Mouse (Mus musculus): ENCODE data around the gene Zfp612. TPM values are rescaled to one million over a fixed set of nuclear protein-coding genes. Genes with fewer than 3 reads are reported as not detected.
"Not testable (repeated sequence)": the region's sequence is repeated elsewhere in the genome, so short reads cannot be mapped to it uniquely, and the experiment has no call there.

Gene Zfp612
- 19.4 and 24.3 TPM in 2 replicates for polyA plus RNA-seq (2015; fragmentation: Nextera tagmentation; extraction: Ambion mirVana)

DNA sequence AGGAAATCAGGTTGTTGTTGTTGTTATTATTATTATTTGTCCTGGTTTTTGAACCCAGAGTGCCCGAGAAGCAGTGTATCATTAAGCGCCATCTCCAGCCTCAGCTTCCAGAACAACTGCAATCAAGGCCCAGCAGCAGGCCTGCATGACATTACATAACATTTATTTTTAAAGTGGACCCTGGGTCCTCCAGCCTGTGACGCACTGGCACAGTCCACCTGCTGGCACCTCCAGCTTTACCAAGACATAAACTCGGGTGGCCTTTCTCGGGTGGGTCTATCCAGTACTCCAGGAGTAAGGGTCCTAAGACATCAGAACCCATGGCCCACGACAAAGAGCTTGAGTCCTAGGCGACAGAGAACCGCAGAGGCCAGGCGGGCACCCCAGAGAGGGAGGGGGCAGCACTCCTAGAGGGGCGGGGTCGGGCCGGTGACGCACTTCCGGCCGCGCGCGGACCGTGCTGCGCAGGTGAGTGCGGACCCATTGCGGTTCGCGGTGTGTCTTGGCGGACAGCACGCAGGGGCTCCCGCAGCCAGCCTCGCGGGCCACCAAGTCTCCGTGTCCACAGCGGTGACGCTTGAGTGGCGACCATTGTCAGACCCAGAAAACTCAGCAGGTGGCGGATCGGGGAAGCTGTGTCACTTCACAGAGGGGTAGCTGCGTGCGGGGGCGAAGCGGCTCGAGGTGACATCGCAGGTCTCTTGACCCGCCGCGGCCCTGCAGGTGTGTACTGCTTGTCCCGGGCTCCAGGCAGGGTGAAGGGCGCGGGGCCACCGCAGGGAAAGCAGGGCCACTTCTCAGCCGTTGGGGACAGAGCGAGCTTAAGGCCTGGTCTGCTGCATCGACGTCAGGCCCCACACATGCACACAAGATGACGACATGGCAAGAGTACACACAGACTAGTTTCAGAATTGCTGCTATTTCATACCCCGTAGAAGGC, at the start of gene Zfp612:
Gene Zfp612, plus strand, starts transcription at position 465 of the 940 bp plus-strand sequence.
- H3K27me3 ChIP-seq (replicated peaks; ENCODE audit: control insufficient read depth, insufficient read depth, low read length): no peaks in the 10 kb centered on the region
- H3K9me3 ChIP-seq (ENCODE audit: control insufficient read depth, low read length): no peaks in the 10 kb centered on the region
- no peak within 1 kb of the TSS; the same call in 1 of the 2 replicates for H3K27ac ChIP-seq (ENCODE audit: low read length)
- H3K4me2 ChIP-seq (ENCODE audit: low read length): peak within 1 kb of the TSS; percentile 87
- H3K4me3 ChIP-seq (replicated peaks; ENCODE audit: low read length): peak within 1 kb of the TSS; percentile 84
- 6% methylated on average over 54 of the region's 54 CpGs for WGBS
- peaks cover 4% of the 10 kb centered on the region for H3K36me3 ChIP-seq (ENCODE audit: control insufficient read depth, insufficient read depth)
- peak within 1 kb of the TSS; percentile 85 for H3K9ac ChIP-seq (replicated peaks; ENCODE audit: low read depth, low read length)
- ATAC-seq: peak; percentile 96
- peaks cover 19% of the 10 kb centered on the region for H3K4me1 ChIP-seq (replicated peaks; ENCODE audit: control insufficient read depth, insufficient read depth, low read length)

DNA sequence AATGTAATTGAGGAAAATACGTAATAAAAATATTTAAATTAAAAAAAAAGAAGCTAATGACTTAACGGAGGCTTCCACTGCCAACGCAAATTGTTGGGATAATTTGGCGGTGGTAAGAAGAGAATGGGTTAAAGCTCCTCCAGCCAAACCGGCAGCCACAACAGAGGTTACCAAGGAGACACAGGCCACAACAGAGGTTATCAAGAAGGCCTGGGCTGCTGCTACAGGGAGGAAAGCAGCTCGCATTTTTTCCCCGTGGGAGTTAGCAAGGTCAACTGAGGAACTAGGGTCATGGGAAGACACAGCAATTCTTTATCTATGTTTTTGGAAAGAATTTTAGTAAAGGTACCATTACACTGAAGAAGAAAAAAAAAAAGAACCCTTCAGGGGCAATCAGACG, 45.8 kb upstream of the Zfp612 start:
- ATAC-seq; H3K9ac ChIP-seq (replicated peaks; ENCODE audit: low read depth, low read length); H3K36me3 ChIP-seq (ENCODE audit: control insufficient read depth, insufficient read depth); H3K9me3 ChIP-seq (ENCODE audit: control insufficient read depth, low read length); H3K27me3 ChIP-seq (replicated peaks; ENCODE audit: control insufficient read depth, insufficient read depth, low read length); H3K27ac ChIP-seq (ENCODE audit: low read length); H3K4me1 ChIP-seq (replicated peaks; ENCODE audit: control insufficient read depth, insufficient read depth, low read length); H3K4me2 ChIP-seq (ENCODE audit: low read length); H3K4me3 ChIP-seq (replicated peaks; ENCODE audit: low read length): not testable (repeated sequence)
- 29% methylated on average over 8 of the region's 8 CpGs for WGBS

DNA sequence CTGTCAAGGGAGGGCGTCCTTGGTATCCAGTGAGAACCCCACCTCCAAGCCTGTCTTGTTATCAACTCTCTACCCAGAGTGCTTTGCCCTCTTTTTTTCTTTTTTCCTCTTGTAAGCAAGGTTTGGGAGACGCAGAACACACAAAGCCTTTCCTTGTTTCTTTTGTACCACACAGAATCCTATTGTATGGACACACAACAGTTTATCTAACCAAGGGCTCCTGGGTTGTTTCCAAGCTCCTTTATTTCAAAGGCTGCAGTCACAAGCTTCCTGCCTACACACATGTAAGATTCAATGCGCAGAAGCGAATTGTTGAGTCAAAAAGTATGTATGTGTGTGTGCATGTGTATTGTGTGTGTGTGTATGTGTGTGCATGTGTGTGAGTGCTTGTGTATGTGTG, 45.2 kb upstream of the Zfp612 start:
- H3K27ac ChIP-seq (ENCODE audit: low read length): no peak overlapping the region
- no peak overlapping the region for H3K4me2 ChIP-seq (ENCODE audit: low read length)
- 52% methylated on average over 4 of the region's 4 CpGs for WGBS
- H3K4me1 ChIP-seq (replicated peaks; ENCODE audit: control insufficient read depth, insufficient read depth, low read length): no peaks in the 10 kb centered on the region
- no peak overlapping the region for H3K9ac ChIP-seq (replicated peaks; ENCODE audit: low read depth, low read length)
- ATAC-seq: no peak
- H3K36me3 ChIP-seq (ENCODE audit: control insufficient read depth, insufficient read depth): no peaks in the 10 kb centered on the region
- no peak overlapping the region for H3K4me3 ChIP-seq (replicated peaks; ENCODE audit: low read length)
- H3K9me3 ChIP-seq (ENCODE audit: control insufficient read depth, low read length): no peaks in the 10 kb centered on the region
- H3K27me3 ChIP-seq (replicated peaks; ENCODE audit: control insufficient read depth, insufficient read depth, low read length): no peaks in the 10 kb centered on the region

DNA sequence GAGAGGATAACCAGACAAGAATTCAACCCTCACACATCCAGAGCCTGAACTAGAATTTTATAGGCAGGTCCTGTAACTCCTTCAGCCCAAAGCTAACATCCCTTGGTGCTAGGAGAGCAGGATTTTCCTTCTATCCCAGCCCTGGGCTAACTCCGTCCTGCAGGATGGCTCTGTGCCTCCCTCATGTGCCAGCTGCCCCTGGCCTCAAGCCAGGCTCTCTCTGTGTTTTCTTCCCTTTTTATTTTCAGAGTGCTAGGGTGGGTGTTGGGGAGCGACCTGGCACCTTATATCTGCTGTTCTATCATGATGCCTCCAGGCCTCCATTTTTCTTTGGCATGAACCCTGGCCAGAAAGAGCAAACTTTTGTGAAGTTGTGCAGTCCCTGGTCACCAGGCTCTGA, 43.4 kb upstream of the Zfp612 start:
- Histone ChIP-seq H3K4me2 (ENCODE audit: low read length) (no peak overlapping the region), H3K36me3 (ENCODE audit: control insufficient read depth, insufficient read depth) (no peaks in the 10 kb centered on the region), H3K27ac (ENCODE audit: low read length) (no peak overlapping the region), H3K9me3 (ENCODE audit: control insufficient read depth, low read length) (no peaks in the 10 kb centered on the region), H3K4me1 (replicated peaks; ENCODE audit: control insufficient read depth, insufficient read depth, low read length) (no peaks in the 10 kb centered on the region), H3K4me3 (replicated peaks; ENCODE audit: low read length) (no peak overlapping the region), H3K27me3 (replicated peaks; ENCODE audit: control insufficient read depth, insufficient read depth, low read length) (no peaks in the 10 kb centered on the region), H3K9ac (replicated peaks; ENCODE audit: low read depth, low read length) (no peak overlapping the region)
- WGBS: 41% methylated on average over 2 of the region's 2 CpGs
- ATAC-seq: no peak

DNA sequence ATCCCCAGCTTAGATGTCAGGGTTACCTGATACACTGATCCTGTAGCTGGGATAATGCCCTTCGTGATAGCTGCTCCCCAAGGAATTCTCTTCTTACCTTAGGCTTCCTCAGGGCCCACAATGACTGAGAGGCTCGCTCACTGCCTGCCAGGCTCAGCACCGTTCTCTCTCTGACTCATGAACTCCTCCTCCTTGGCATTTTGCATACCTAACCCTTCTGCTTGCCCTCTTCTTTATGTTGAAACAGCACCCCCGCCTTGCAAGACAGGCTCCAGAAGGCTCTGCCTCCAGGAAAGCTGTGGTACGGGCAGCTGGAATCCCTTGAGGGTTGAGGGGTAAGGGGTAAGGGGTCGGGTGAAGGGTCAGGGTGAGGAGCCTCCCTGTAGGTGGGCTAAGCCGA, 40.3 kb upstream of the Zfp612 start:
- H3K4me1 ChIP-seq (replicated peaks; ENCODE audit: control insufficient read depth, insufficient read depth, low read length): no peaks in the 10 kb centered on the region
- H3K9me3 ChIP-seq (ENCODE audit: control insufficient read depth, low read length): 0 out of 2 replicates have a peak, but pooled peaks cover 4% of the 10 kb centered on the region
- ATAC-seq: no peak
- H3K4me2 ChIP-seq (ENCODE audit: low read length): no peak overlapping the region
- H3K4me3 ChIP-seq (replicated peaks; ENCODE audit: low read length): no peak overlapping the region
- no peaks in the 10 kb centered on the region for H3K27me3 ChIP-seq (replicated peaks; ENCODE audit: control insufficient read depth, insufficient read depth, low read length)
- WGBS: 50% methylated on average over 7 of the region's 7 CpGs
- no peaks in the 10 kb centered on the region for H3K36me3 ChIP-seq (ENCODE audit: control insufficient read depth, insufficient read depth)
- no peak overlapping the region for H3K9ac ChIP-seq (replicated peaks; ENCODE audit: low read depth, low read length)
- no peak overlapping the region for H3K27ac ChIP-seq (ENCODE audit: low read length)

DNA sequence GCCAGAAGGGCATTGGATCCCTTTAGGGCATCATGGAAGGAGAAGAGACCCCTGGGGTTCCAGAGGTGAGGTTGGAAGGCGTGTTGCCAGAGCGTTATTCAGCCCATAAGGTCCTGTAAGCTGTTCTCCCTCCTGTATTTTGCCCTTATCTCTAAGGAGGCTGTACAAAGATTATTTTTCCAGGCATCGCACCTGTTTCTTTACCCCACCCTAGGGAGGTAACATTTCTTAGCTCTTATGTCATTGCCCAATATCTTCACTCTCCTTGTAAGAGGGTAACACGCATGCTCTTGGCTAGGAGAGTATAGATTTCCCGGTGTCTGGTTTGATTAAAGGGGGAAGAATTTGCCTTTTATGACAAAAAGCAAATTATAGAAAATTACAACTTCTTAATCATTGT, 39.9 kb upstream of the Zfp612 start, which contains the start of gene Chst4:
Gene Chst4, minus strand, starts transcription at position 82 of the 400 bp plus-strand sequence.
- no peaks in the 10 kb centered on the region for H3K4me1 ChIP-seq (replicated peaks; ENCODE audit: control insufficient read depth, insufficient read depth, low read length)
- no peak within 1 kb of the TSS for H3K4me2 ChIP-seq (ENCODE audit: low read length)
- no peak within 1 kb of the TSS for H3K9ac ChIP-seq (replicated peaks; ENCODE audit: low read depth, low read length)
- H3K36me3 ChIP-seq (ENCODE audit: control insufficient read depth, insufficient read depth): no peaks in the 10 kb centered on the region
- 0 out of 2 replicates have a peak, but pooled peaks cover 4% of the 10 kb centered on the region for H3K9me3 ChIP-seq (ENCODE audit: control insufficient read depth, low read length)
- no peaks in the 10 kb centered on the region for H3K27me3 ChIP-seq (replicated peaks; ENCODE audit: control insufficient read depth, insufficient read depth, low read length)
- WGBS: 88% methylated on average over 5 of the region's 5 CpGs
- H3K4me3 ChIP-seq (replicated peaks; ENCODE audit: low read length): no peak within 1 kb of the TSS
- no peak for ATAC-seq
- H3K27ac ChIP-seq (ENCODE audit: low read length): no peak within 1 kb of the TSS

DNA sequence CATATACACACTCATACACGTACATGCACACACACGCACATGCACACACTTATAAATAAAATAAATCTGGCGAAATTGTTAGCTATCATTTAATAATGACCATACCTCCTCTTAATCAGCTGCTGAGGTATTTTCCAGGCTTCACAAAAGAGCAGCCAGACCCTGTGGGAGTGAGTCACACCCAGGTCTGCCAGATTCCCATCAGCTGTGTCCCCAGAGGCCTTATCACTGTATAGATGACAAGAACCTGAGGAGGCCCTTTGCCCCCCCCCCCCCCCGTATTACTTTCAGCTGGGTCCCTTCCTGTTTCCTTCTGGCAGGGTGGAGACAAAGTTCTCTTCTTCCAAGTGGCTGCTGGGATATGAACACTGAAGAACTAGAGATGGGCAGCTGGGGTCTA, 39.0 kb upstream of the Zfp612 start:
- Histone ChIP-seq H3K9ac (replicated peaks; ENCODE audit: low read depth, low read length) (no peak overlapping the region), H3K27ac (ENCODE audit: low read length) (no peak overlapping the region), H3K4me3 (replicated peaks; ENCODE audit: low read length) (no peak overlapping the region), H3K36me3 (ENCODE audit: control insufficient read depth, insufficient read depth) (no peaks in the 10 kb centered on the region), H3K4me2 (ENCODE audit: low read length) (no peak overlapping the region), H3K27me3 (replicated peaks; ENCODE audit: control insufficient read depth, insufficient read depth, low read length) (no peaks in the 10 kb centered on the region), H3K4me1 (replicated peaks; ENCODE audit: control insufficient read depth, insufficient read depth, low read length) (no peaks in the 10 kb centered on the region), H3K9me3 (ENCODE audit: control insufficient read depth, low read length) (0 out of 2 replicates have a peak, but pooled peaks cover 4% of the 10 kb centered on the region)
- ATAC-seq: no peak
- WGBS: 81% methylated on average over 4 of the region's 4 CpGs

DNA sequence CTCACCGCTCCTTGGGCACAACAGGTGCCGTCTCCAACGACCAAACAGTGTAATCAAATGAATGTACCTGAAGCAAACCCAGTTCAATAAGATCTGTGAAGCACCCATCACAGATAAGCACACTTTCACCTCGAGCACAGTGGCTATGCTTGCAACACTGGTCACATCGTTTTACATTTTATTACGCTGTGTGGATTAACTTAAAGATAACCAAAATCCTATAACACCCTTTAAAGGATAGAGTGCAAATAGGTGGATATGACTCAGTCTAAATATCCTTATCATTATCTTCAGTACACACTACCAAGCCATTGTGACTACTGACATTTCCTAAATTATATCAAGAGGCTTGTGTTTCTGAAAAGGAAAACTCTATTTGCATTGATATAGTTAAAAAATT, 28.3 kb upstream of the Zfp612 start:
- H3K4me3 ChIP-seq (replicated peaks; ENCODE audit: low read length): no peak overlapping the region
- no peaks in the 10 kb centered on the region for H3K36me3 ChIP-seq (ENCODE audit: control insufficient read depth, insufficient read depth)
- H3K9me3 ChIP-seq (ENCODE audit: control insufficient read depth, low read length): no peaks in the 10 kb centered on the region
- H3K4me2 ChIP-seq (ENCODE audit: low read length): no peak overlapping the region
- ATAC-seq: no peak
- H3K4me1 ChIP-seq (replicated peaks; ENCODE audit: control insufficient read depth, insufficient read depth, low read length): no peaks in the 10 kb centered on the region
- no peak overlapping the region for H3K27ac ChIP-seq (ENCODE audit: low read length)
- H3K27me3 ChIP-seq (replicated peaks; ENCODE audit: control insufficient read depth, insufficient read depth, low read length): no peaks in the 10 kb centered on the region
- 84% methylated on average over 6 of the region's 6 CpGs for WGBS
- H3K9ac ChIP-seq (replicated peaks; ENCODE audit: low read depth, low read length): no peak overlapping the region

DNA sequence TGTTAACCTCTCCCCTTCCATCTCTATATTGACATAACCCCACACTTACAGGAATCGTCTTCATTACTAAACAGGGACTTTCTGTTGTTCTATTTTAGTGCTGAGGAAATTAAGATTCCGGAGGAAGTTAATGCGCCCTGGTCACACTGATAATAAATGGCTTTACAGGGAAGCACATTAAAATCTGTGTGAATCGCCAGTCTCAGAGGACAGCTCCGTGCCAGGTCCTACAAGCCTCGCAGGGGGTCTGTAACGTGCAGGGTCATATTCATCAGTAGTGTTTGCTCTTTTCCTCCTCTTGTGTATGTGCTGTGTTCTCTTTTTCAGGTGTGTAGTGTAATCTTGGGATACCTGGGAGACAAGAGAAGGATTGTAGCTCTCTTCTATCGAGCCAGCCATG, 21.3 kb upstream of the Zfp612 start:
- Histone ChIP-seq H3K4me2 (ENCODE audit: low read length) (no peak overlapping the region), H3K9me3 (ENCODE audit: control insufficient read depth, low read length) (no peaks in the 10 kb centered on the region), H3K27me3 (replicated peaks; ENCODE audit: control insufficient read depth, insufficient read depth, low read length) (no peaks in the 10 kb centered on the region), H3K9ac (replicated peaks; ENCODE audit: low read depth, low read length) (no peak overlapping the region), H3K36me3 (ENCODE audit: control insufficient read depth, insufficient read depth) (no peaks in the 10 kb centered on the region), H3K4me3 (replicated peaks; ENCODE audit: low read length) (no peak overlapping the region), H3K4me1 (replicated peaks; ENCODE audit: control insufficient read depth, insufficient read depth, low read length) (no peaks in the 10 kb centered on the region), H3K27ac (ENCODE audit: low read length) (no peak overlapping the region)
- WGBS: 74% methylated on average over 8 of the region's 8 CpGs
- ATAC-seq: no peak

All from forebrain, embryonic 16.5 days (tissue).